Comparison of ENCODE assay signal across 16 mouse cellular contexts in the genomic region with DNA sequence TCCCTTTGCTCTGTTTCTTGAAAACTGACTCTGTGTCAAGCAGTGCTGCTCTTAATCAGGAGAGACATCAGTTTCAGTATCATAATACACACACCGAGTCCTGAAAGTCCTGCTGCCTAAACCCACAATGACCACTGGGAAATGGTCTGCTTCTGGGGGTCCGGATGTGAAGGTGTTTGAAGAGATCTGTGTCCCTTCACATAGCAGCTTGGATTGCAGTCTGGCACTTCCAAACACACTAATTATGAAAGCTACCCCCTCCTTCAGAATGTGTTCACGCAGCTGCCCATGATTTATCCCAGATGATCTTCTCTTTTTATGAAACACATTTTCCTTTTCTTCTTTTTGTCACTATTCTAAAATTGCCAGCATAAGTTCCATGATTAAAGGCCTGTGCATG. TPM values are rescaled to one million over a fixed set of nuclear protein-coding genes. Genes with fewer than 3 reads are reported as not detected.
DNase-seq lines count a peak whose midpoint lies in the region; ATAC-seq and TF ChIP-seq lines count a peak whose summit lies in the region.
"Had no signal": no experiment of that assay in that cellular context is flagged by ENCODE, and none has a peak within 500 bp of the region (broad histone marks: within the 10 kb centered on the region; RNA-seq: fewer than 3 reads in every experiment).

No protein-coding gene starts in this region.

- no peak overlapping the region for H3K4me2 ChIP-seq in lung, embryonic 14.5 days
- no peak overlapping the region for H3K4me2 ChIP-seq in lung, embryonic 16.5 days (ENCODE audit: low read depth, low read length)
- H3K4me2 ChIP-seq: forebrain, embryonic 15.5 days; heart, embryonic 13.5 days had no signal

- H3K9me3 ChIP-seq in lung, embryonic 14.5 days (ENCODE audit: low read depth, low read length) = no peaks in the 10 kb centered on the region
- H3K9me3 ChIP-seq in lung, embryonic 16.5 days (ENCODE audit: control insufficient read depth, low read length) = no peaks in the 10 kb centered on the region
- H3K9me3 ChIP-seq: forebrain, embryonic 15.5 days; heart, embryonic 13.5 days had no signal

- no peaks in the 10 kb centered on the region for H3K27me3 ChIP-seq in lung, embryonic 14.5 days (ENCODE audit: insufficient read depth, low read length)
- H3K27me3 ChIP-seq in lung, embryonic 16.5 days (ENCODE audit: control insufficient read depth, insufficient read depth, low read depth, low read length) = no peaks in the 10 kb centered on the region
- H3K27me3 ChIP-seq: CH12.LX; forebrain, embryonic 15.5 days; heart, embryonic 13.5 days had no signal

- TF ChIP-seq POLR2A in lung, adult 2 months (IDR thresholded peaks at IDR 0.05; ENCODE audit: borderline replicate concordance, extremely low read depth, low read depth, low read length) = no peak

- no peak overlapping the region for H3K4me3 ChIP-seq in lung, embryonic 14.5 days (ENCODE audit: low read depth, low read length)
- H3K4me3 ChIP-seq in lung, adult 2 months (replicated peaks; ENCODE audit: extremely low read depth, low read depth, low read length) = no peak overlapping the region
- no peak overlapping the region for H3K4me3 ChIP-seq in lung, embryonic 16.5 days (ENCODE audit: low read length)
- H3K4me3 ChIP-seq: forebrain, embryonic 15.5 days; heart, embryonic 13.5 days had no signal

- WGBS in lung, embryonic 14.5 days = 25% methylated on average over 3 of the region's 3 CpGs
- WGBS in lung, adult 2 months = 56% methylated on average over 3 of the region's 3 CpGs
- WGBS in lung, embryonic 16.5 days = 40% methylated on average over 3 of the region's 3 CpGs

- peak; percentile 56 for DNase-seq in lung, embryonic 14.5 days
- DNase-seq in lung, adult 2 months = no peak
- DNase-seq in lung, postnatal 25 days (ENCODE audit: low spot score) = peak; percentile 19
- no peak for DNase-seq in retina, postnatal 1 day
- DNase-seq in right cerebral cortex, postnatal 4 days = no peak
- no peak for DNase-seq in testis, postnatal 10 days (ENCODE audit: low spot score)
- DNase-seq: adrenal gland, adult 2 months; adrenal gland, postnatal 25 days; cerebellum, adult 9-11 months; gastrocnemius, postnatal 36 days; heart, adult 11 months; heart, postnatal 36 days had no signal

- ATAC-seq in lung, embryonic 14.5 days (ENCODE audit: insufficient read depth) = no peak
- ATAC-seq in lung, embryonic 16.5 days (ENCODE audit: low read depth) = peak; percentile 84

- TF ChIP-seq CTCF in lung, embryonic 14.5 days (IDR thresholded peaks at IDR 0.05; ENCODE audit: low read depth) = no peak
- TF ChIP-seq CTCF in lung, adult 2 months (IDR thresholded peaks at IDR 0.05; ENCODE audit: insufficient read depth, low read length) = no peak

- no peak overlapping the region for H3K9ac ChIP-seq in lung, embryonic 14.5 days
- no peak overlapping the region for H3K9ac ChIP-seq in lung, embryonic 16.5 days (ENCODE audit: low read length)
- H3K9ac ChIP-seq: forebrain, embryonic 15.5 days; heart, embryonic 13.5 days had no signal

- no peak overlapping the region for H3K27ac ChIP-seq in lung, embryonic 14.5 days (ENCODE audit: low read depth)
- no peak overlapping the region for H3K27ac ChIP-seq in lung, embryonic 16.5 days (ENCODE audit: low read length)
- H3K27ac ChIP-seq: forebrain, embryonic 15.5 days; heart, embryonic 13.5 days had no signal

- H3K36me3 ChIP-seq in lung, embryonic 14.5 days (ENCODE audit: insufficient read depth) = no peaks in the 10 kb centered on the region
- no peaks in the 10 kb centered on the region for H3K36me3 ChIP-seq in lung, embryonic 16.5 days (ENCODE audit: control insufficient read depth, insufficient read depth, low read length)
- H3K36me3 ChIP-seq: forebrain, embryonic 15.5 days; heart, embryonic 13.5 days had no signal

- H3K4me1 ChIP-seq in lung, embryonic 14.5 days (ENCODE audit: insufficient read depth) = no peaks in the 10 kb centered on the region
- no peaks in the 10 kb centered on the region for H3K4me1 ChIP-seq in lung, adult 2 months (ENCODE audit: control insufficient read depth, insufficient read depth, low read length)
- peaks cover 10% of the 10 kb centered on the region; the same call in 1 of the 2 replicates for H3K4me1 ChIP-seq in lung, embryonic 16.5 days (replicated peaks; ENCODE audit: control insufficient read depth, insufficient read depth, low read length)
- H3K4me1 ChIP-seq: forebrain, embryonic 15.5 days had no signal

RNA-seq across cellular contexts. Expression of a gene that starts 47.8 kb away (rescaled TPM):
- polyA plus RNA-seq in lung, embryonic 14.5 days (2014; fragmentation: Nextera tagmentation; extraction: Ambion mirVana) = 23.2 and 24.8 TPM in 2 replicates
- 8.1 and 8.8 TPM in 2 replicates for polyA plus RNA-seq in lung, adult 2 months (2012; rRNA removed)
- polyA plus RNA-seq in lung, embryonic 16.5 days (2015; fragmentation: Nextera tagmentation; extraction: Ambion mirVana) = 16.4 and 18.1 TPM in 2 replicates

Comparison
In these comparisons a context has a peak if more than half of its experiments do, and no peak if none do; other contexts are left out.
1. DNase-seq: peak in lung, embryonic 14.5 days (single experiment) and lung, postnatal 25 days (single experiment); none in lung, adult 2 months (single experiment), retina, postnatal 1 day (single experiment), right cerebral cortex, postnatal 4 days (single experiment) and testis, postnatal 10 days (single experiment).